Mouse (Mus musculus): ENCODE measurements around the gene Rcan1. TPM values are rescaled to one million over a fixed set of nuclear protein-coding genes. Genes with fewer than 3 reads are reported as not detected.

Gene Rcan1
- total RNA-seq, 2 experiments from 2014 or later, result 39.5 to 40.3 TPM

DNA sequence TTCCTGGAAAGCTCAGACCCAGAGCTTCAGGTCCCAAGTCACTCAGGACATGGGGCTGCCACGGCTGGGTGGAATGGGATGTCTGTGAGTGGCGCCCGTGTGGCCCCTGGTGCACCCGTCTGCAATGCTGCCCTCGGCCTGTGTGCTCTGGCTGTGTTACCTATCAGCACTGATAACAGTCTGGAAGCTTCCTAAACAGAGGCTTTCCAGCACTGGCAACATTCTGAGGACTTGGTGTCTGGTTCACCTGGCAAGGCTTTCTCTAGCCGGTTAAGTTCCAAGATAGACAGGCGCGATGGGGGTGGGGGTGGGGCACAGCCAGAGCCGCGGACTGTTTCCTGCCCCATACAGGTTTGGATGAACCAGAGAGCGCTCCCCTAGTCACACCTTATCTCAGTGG lies 114.7 kb downstream of the Rcan1 start:
- DNase-seq (ENCODE audit: low spot score in 2 of 2), result no peak

GRCm38 (mm10) chr16:92355366-92355765 lies 115.3 kb downstream of the Rcan1 start:
- DNase-seq (ENCODE audit: low spot score in 2 of 2), result no peak

DNA sequence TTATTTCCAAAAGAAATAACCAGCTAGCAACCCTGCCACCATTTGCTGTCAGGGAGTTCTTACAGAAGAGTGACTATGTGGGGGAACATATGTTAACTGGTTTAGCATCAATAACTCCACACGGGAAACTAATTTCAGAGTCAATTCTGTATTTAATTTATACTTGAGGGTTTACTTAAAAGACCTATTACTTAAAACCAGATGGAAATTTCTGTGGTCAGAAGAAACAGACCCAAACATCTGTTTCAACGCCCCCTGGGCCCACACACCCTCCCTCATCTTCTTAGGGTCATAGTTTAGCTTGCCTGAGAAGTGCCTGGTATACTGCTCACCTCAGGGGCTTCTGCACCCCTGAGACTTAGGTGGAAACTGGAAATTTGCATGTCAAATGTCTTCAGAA lies 116.8 kb downstream of the Rcan1 start:
- DNase-seq (ENCODE audit: low spot score in 2 of 2), result no peak

- DNase-seq (ENCODE audit: low spot score in 2 of 2), result no peak
Observed at GRCm38 (mm10) chr16:92353295-92353694, 117.4 kb downstream of the Rcan1 start.

GRCm38 (mm10) chr16:92348941-92349340 lies 121.7 kb downstream of the Rcan1 start:
- no peak for DNase-seq (ENCODE audit: low spot score in 2 of 2)

DNA sequence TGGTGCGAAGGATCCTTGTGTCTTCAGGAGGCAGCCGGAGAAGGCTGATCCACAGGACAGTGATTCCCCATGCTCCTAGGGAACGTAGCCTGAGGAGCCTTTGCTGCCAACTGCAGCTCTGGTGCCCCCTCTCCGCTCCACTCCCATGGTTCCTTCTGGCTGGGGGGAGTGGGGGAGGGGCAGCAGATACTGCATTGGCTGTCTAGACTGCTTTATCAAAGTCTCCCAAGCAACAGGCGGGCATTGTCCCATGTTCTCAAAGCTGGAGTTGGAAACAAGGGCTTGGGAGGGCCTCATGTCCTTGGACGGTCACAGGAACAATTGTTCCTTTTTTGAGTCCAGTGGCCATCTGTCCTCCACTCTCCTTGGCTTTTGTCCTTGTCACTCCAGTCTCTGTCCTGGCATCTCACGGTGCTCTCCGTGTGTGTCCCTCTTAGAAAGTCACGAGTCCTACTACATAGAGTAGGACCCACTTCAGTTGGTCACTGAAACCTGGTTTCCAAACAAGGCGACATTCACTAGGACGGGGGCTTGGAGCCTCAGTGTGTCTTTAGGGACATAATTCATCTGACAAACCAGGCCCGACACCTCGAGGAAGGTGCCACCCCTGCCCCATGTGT lies 124.3 kb downstream of the Rcan1 start:
- DNase-seq (ENCODE audit: low spot score in 2 of 2), result no peak

DNA sequence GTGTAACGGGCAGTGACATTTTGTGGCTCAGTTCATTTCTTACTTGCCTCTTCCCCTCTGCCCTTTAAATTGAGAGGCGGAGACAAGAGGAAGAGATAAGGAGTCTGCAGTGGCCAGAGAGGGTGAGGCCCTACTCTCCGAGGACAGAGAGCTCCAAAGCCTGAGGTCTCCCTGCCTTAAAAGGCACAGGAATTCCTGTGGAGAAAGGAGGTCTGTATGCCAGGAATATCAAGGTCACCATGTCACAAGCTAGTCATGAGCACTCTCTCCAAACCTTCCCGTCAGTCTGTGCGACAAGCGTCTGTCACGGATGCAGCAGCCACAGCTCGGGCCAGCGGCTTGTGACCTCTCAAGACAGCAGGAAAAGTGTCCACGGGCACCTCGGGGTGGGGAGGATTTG lies 125.5 kb downstream of the Rcan1 start:
- no peak for DNase-seq (ENCODE audit: low spot score in 2 of 2)

Other genes with a start within 250 kb of the Rcan1 start
- gene Kcne2, start 178.5 kb downstream of the Rcan1 start, total RNA-seq (2021), result 1 to 10 TPM in 1 of 2 experiments, under 1 TPM in 1; 0.52 to 7.6 TPM
- 10 to 100 TPM; 12.9 to 17.9 TPM for gene Smim11, start 169.6 kb downstream of the Rcan1 start, total RNA-seq (2021)
- gene Fam243, start 149.4 kb downstream of the Rcan1 start, total RNA-seq (2021), result not detected
- gene Kcne1, start 111.4 kb downstream of the Rcan1 start, total RNA-seq (2021), result not detected
- 10 to 100 TPM in 1 of 2 experiments, 1 to 10 TPM in 1; 2.1 to 15.4 TPM for gene Clic6, start 14.9 kb upstream of the Rcan1 start, total RNA-seq (2021)